Mouse (Mus musculus): ENCODE results near the gene Trim67. TPM values are rescaled to one million over a fixed set of nuclear protein-coding genes. Genes with fewer than 3 reads are reported as not detected.
A peak's percentile ranks its signal among the peaks of the same experiment; 100 is the strongest.

Gene Trim67
- total RNA-seq (2021): 1 to 10 TPM in 1 of 2 experiments, under 1 TPM in 1; 0.86 to 1.0 TPM
- long read RNA-seq, experiment 1: 0 reads
- long read RNA-seq, experiment 2: 0 reads

DNA sequence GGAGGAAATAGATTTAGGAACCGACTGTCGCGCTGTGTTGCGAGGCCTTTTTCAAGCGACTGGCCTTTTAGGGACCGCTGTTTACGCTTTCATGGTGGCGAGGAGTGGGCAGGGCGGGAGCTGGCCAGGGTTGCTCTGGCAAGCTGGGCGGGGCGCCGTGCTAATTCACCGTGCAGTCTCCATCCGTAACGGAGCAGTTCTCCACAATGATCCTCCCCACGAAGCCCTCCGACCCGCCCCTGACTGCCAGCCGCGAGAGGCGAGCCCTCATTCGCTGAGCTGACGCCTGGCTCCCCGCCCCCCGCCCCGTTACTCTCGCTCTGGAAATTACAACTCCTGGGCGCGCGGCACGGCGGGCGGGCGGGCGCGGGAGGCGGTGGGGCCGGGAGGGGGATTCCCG lies at the start of gene Trim67:
TSS of gene Trim67 (plus strand) at position 385 of the 400 bp plus-strand sequence.
- peak; percentile 60 to 68 for DNase-seq

DNA sequence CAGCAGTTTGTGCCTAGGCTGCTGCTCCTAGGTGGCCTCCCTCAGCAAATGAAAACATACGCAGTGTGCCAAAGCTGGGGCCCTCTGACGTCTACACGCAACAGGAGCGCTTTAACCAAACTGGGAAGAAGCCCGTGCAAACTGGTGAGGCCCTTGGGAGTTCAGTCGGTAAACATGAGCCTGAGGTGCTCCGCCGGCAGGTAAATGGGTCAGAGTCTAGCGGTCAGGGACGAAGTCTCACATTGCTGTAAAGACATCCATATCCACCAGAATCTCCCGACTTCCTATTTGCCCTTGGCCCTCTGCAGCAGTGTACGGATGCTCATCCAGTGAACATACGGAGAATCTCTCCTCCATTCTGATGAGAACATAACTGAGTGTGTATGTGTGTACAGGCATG lies 46.2 kb upstream of the Trim67 start:
- no peak for DNase-seq

DNA sequence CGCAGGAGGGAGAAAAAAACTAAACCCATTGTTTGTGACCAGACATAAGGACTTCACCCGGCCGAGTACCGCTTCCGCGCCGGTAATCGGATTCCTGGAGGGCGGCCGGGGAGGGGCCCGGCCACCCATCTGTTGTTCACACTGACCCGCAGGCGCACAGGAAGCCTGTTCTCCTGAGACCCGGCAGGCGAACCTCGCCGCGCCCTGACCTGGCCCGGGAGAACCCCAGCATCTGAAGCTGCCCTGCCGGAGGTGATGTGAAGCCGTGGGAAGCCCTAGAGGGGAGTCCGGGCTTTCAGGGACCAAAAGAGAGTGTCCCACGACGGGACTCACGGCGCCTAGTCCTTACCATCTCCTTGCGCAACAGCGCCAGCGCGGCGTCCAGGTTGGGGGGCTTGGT lies 41.7 kb upstream of the Trim67 start:
- no peak for DNase-seq

DNA sequence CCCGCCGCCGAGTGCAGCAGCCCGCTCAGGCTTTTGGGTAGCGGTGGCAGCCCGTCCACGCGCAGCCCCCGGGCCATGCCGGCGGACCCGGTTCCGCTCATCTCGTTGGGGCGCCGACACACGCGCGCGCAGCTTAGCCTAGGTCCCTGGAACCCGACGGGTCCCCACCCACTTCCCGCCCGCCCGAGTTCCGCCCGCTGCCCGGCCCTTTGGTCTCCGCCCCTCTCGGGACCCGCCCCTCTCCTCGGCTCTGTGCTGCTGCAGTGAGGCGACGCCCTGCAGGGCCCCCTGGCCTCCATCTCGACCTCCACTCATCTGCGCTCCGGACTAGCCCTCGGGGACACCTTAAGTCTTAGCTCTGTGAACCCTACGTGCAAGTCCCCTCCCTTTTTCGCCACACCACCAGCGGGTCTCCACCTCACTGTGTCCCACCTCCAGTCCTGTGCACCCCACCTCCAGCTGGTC lies 41.2 kb upstream of the Trim67 start, which contains the start of gene Fam89a:
TSS of gene Fam89a (minus strand) at position 124 of the 465 bp plus-strand sequence.
- peak; percentile 75 to 81 for DNase-seq

GRCm38 (mm10) chr8:124752325-124752862 lies 40.5 kb upstream of the Trim67 start:
- no peak for DNase-seq

DNA sequence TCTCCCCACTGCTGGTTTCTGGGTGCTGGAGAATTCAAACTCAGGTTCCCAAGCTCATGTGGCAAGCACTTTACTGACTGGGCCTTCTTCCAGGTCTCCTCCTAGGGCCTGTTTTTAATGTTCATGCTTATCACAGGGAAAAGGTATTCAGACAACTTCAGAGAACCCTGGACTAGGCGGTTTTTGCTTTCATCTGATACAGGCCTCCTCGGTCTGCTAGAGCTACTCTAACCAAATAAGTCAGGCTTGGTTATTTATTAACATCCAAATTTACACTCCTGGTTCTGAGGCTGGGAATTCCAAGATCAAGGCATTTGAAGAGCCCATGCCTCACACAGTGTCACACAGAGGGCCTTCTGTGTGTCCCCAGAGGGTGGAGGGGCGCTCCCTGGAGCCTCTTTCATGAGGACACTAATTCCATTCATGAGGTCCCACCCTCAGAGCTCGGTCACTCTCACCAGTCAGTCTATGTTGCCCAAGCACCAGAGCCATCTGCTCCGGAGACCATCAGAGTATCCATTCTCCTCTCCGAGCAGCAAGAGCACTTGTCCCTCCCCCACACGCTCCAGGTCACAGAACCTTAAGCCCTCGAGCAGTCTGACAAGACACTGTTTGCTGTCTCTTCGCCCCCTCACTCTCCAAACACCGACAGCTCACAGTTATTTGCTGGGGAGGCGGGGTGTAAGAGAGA lies 38.6 kb upstream of the Trim67 start:
- no peak for DNase-seq

GRCm38 (mm10) chr8:124754792-124755190 lies 38.1 kb upstream of the Trim67 start:
- no peak for DNase-seq

DNA sequence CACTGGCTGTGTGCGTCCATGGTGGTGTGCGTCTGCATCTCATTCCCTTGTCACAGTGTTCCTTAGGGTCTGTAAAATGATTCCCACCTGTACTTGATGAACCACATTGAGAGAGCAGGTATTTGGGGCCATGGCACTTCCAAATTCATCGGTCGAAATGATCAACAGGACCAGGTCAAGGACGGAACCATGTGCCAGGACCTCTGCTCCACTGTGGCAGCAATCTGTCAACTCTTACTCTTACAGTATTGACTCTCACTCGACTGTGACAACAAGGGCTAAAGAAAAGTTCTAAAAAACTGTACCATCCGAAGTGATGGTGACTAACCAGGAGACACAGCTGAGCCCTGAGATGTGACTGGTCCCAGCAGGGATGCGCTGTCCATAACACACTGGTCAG lies 37.4 kb upstream of the Trim67 start:
- no peak for DNase-seq

GRCm38 (mm10) chr8:124756153-124756552 lies 36.7 kb upstream of the Trim67 start:
- no peak for DNase-seq

GRCm38 (mm10) chr8:124756601-124757000 lies 36.3 kb upstream of the Trim67 start:
- DNase-seq: no peak

DNA sequence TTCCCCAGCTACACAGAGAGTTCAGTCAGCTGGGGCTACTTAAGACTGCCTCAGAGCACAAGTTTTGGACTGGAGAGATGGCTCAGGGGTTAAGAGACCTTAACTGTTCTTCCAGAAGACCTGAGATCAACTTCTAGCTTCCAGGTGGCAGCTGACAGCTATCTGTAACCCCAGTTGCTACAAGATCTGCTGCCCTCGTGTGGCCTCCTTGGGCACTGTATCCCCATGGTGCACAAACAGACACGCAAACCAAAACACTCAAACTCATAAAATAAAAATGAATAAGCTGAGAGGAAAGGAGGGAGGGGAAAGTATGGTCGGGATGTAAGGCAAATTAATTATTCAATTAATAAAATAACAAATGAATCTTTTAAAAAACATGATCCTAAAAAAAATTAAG lies 34.3 kb upstream of the Trim67 start:
- DNase-seq: peak; percentile 16 to 27

DNA sequence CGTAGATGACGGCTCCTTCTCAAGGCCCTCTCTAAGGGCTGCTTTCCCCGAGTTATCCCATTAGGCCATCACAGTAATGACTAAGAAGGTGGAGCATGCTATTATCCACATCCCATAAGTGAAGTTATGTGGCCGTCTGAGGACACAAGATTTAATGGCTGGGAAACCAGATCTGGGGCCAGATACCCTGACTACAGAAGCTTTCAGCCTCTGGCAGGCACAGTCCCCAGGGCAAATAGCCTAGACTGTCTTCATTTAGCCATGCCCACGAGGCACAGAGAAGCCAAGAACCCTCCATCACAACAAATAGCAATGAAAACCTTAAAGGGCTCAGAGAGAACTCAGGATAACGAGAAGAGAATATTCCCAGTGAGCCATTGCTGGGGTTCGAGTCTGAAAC lies 29.8 kb upstream of the Trim67 start:
- no peak for DNase-seq

DNA sequence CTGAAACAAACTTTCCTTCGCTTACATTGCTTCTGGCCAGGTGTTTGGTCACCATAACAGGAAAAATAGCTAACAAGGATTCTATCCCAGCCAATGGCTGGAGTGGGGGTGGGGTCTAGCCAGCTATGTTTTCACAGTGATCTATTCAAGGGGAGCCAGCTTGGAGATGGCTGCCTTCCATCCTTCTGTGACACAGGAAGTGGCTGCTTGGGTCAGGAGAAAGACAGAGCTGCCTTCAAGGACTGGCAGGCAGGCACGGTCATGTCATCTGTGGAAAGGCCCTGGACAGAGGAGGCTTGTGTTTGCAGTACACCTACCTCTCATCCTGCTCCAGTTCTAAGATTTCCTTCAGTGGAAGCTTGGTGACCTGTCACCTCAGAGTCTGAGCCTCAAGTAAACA lies 20.5 kb upstream of the Trim67 start:
- no peak for DNase-seq

- DNase-seq: peak; percentile 85 to 89
These were observed 17.2 kb upstream of the Trim67 start for GRCm38 (mm10) chr8:124775695-124776094.

DNA sequence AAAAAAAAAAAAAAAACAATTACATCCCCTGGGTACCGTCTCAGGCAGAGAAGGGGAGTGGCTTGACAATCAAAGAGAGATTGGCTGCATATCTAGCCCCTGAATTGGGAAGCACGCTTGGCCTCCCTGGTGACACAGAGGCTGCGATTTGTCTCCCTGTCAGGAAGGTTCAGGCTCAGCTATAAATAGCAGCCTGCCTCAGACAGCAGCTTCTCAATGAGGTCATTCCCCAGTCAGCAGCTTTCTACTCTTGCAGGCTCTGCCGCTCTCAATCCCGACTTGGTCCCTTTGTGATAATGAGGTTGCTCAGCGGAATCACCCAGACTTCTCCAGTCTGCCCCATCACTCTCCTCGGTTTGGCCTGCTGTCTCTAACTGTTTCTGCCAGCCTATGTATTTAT lies 12.7 kb upstream of the Trim67 start:
- DNase-seq: peak; percentile 68 to 73

- peak; percentile 15 to 71 for DNase-seq
These were observed 10.5 kb upstream of the Trim67 start for GRCm38 (mm10) chr8:124782431-124782830.

DNA sequence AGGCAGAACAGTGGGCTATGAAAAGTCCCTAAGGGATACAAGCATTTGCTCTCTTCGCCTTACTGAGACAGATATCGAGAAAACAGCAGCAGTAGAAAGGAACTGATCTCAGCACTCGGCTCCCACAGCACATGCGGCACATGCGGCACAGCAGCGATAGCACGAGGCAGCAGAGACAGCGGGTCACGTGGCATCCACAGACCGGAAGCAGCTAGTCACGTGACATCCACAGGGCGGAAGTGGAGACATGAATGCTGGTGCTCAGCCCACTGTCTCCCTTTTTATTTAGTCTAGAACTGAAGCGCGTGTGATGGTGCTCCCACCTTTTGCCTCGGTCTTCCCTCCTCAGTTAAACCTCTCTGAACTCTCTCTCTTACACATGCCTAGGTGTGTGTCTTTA lies 9.7 kb upstream of the Trim67 start:
- no peak for DNase-seq

- no peak for DNase-seq
These were observed 8.3 kb upstream of the Trim67 start for GRCm38 (mm10) chr8:124784613-124785012.

DNA sequence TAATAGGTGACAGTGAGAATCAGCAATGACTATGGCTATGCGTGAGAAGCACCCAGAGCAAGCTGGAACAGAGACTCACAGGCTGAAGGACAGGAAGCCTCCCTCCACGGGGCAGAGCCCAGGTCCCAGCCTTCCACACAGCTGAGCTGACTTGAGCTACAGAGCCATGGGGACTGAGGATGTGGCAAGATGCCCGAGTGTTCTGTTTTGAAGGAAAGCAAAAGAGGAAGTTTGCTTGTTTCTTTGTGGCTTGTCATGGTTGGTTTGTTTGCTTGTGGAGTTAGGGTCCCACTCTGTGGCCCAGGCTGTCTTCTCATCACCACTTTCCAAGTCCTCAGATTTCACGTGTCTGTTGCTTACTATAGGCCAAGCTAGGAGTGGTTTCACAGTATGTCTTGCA lies 2.2 kb upstream of the Trim67 start:
- DNase-seq: no peak

- DNase-seq: no peak
These were observed 1.1 kb upstream of the Trim67 start for GRCm38 (mm10) chr8:124791751-124792150.

DNA sequence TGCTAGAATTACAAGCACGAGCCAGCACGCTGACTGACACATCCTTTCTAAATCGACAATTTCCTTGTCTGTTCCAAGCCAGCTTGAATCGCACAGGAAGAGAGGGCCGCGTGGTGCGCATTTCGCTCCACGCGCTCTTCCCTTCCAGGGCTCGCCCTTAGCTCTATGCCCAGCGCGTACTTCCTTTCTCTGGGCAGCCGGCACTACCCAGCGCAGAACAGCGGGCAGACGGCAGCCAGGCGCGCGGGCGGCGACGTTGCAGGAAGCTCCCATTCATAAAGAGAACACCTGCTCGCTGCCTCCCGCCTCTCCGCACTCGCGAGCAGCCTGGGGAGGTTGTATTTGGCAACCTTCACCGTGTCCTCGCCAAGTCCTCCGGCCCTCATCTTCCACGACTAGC lies 706 bp upstream of the Trim67 start:
- peak; percentile 34 to 37 for DNase-seq

DNA sequence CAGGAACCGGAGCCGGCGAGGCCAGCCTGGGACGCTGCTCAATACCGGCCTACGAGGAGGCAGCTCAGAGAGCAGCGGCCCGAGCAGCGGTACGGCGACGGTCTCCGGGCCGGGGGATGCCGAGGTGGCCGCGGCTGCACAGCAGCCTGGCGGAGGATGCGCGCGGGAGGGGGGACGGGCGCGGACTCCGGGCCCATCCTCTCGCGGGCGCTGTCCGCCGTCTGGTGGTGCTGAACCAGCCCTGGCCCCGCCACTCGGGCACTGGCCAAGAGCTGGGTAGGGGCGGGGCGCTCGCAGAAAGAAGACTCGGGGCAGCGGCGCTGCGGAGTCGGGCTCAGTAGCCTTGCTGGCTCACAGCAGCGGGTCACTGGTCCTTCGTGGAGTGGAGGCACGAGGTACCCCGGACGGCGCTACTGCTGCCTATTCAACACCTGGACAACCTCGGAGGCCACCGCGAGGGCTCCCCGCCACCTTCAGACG lies 320 bp downstream of the Trim67 start:
- peak; percentile 96 for DNase-seq

DNA sequence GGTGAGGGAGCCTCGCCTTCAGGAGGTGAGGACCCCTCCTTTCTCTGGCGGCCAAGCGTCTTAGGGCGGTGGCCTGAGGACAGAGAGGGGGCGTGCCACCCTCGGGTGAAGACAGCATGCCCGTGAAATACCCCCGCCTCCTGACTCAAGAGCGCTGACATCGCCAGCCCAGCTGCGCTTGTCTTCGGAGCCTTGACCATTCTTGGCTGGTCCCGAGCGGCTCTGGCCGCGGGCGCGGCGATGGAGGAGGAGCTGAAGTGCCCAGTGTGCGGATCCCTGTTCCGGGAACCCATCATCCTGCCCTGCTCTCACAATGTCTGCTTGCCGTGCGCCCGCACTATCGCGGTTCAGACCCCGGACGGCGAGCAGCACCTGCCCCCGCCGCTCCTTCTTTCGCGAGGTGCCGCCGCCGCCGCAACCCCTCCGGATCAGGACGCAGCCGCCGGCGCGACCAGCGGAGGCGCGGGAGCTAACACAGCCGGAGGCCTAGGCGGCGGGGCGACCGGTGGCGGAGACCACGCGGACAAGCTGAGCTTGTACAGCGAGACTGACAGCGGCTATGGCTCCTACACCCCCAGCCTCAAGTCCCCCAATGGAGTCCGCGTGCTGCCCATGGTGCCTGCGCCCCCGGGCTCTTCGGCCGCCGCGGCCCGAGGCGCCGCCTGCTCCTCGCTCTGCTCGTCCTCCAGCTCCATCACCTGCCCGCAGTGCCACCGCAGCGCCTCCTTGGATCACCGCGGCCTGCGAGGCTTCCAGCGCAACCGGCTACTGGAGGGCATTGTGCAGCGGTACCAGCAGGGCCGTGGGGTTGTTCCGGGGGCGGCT lies 981 bp downstream of the Trim67 start:
- peak; percentile 19 to 20 for DNase-seq

All from adrenal gland, postnatal 36 days (tissue).